Mouse (Mus musculus): Measurements from ENCODE around the gene 4930564D02Rik. TPM values are rescaled to one million over a fixed set of nuclear protein-coding genes. Genes with fewer than 3 reads are reported as not detected.

Gene 4930564D02Rik
- polyA plus RNA-seq, 1 experiment from 2014 or later, result not detected

GRCm38 (mm10) chr3:105105827-105106226, 39.2 kb downstream of the 4930564D02Rik start:
- Histone ChIP-seq H3K36me3 (replicated peaks; ENCODE audit: insufficient read depth, low read length) (no peaks in the 10 kb centered on the region), H3K9me3 (ENCODE audit: low read length) (no peaks in the 10 kb centered on the region), H3K4me3 (ENCODE audit: low read depth, low read length) (no peak overlapping the region), H3K27ac (ENCODE audit: low read depth) (no peak overlapping the region), H3K4me2 (ENCODE audit: low read depth, low read length) (no peak overlapping the region), H3K9ac (replicated peaks) (no peak overlapping the region), H3K27me3 (ENCODE audit: insufficient read depth, low read length) (no peaks in the 10 kb centered on the region), H3K4me1 (ENCODE audit: insufficient read depth) (no peaks in the 10 kb centered on the region)
- TF ChIP-seq EP300 (IDR thresholded peaks at IDR 0.05; ENCODE audit: low read depth), result no peak
- no peak for TF ChIP-seq CTCF (IDR thresholded peaks at IDR 0.05; ENCODE audit: low read depth)
- ATAC-seq, result no peak
- 80% methylated on average over 4 of the region's 4 CpGs for WGBS (ENCODE audit: insufficient replicate concordance)
- no peak for DNase-seq

DNA sequence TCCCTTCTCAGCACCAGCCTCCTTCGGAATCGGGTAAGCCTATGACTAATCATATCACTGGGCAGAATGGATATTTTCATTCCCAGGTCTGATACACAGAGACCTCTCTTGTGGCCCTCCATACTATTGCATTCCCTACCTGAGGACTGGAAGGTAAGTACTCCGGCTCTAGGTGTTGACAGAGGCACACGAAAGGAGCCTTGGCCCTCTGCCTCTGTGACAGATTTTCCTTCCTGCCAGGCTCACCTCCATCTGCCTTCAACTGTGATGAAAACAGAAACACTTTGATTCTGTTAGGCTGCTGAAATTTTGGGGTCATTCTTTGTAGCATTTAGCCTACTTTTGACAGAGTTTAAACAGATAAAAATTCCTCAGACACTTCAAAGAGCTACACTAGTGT, 47.2 kb downstream of the 4930564D02Rik start:
- Histone ChIP-seq H3K27ac (ENCODE audit: low read depth) (no peak overlapping the region), H3K9me3 (ENCODE audit: low read length) (no peaks in the 10 kb centered on the region), H3K4me3 (ENCODE audit: low read depth, low read length) (no peak overlapping the region), H3K27me3 (ENCODE audit: insufficient read depth, low read length) (no peaks in the 10 kb centered on the region), H3K4me1 (ENCODE audit: insufficient read depth) (no peaks in the 10 kb centered on the region), H3K4me2 (ENCODE audit: low read depth, low read length) (no peak overlapping the region), H3K36me3 (replicated peaks; ENCODE audit: insufficient read depth, low read length) (no peaks in the 10 kb centered on the region), H3K9ac (replicated peaks) (no peak overlapping the region)
- 88% methylated on average over 4 of the region's 4 CpGs for WGBS (ENCODE audit: insufficient replicate concordance)
- TF ChIP-seq CTCF (IDR thresholded peaks at IDR 0.05; ENCODE audit: low read depth) (no peak), EP300 (IDR thresholded peaks at IDR 0.05; ENCODE audit: low read depth) (no peak)
- ATAC-seq (no peak), DNase-seq (no peak)

GRCm38 (mm10) chr3:105114269-105114668, 47.6 kb downstream of the 4930564D02Rik start:
- WGBS (ENCODE audit: insufficient replicate concordance), result 17% methylated on average over 2 of the region's 2 CpGs
- DNase-seq (peak; percentile 64), ATAC-seq (0 out of 2 replicates have a peak, but pooled peaks have one; percentile 35)
- TF ChIP-seq EP300 (IDR thresholded peaks at IDR 0.05; ENCODE audit: low read depth), result no peak
- TF ChIP-seq CTCF (IDR thresholded peaks at IDR 0.05; ENCODE audit: low read depth), result peak; percentile 81
- Histone ChIP-seq H3K4me3 (ENCODE audit: low read depth, low read length) (no peak overlapping the region), H3K27me3 (ENCODE audit: insufficient read depth, low read length) (no peaks in the 10 kb centered on the region), H3K27ac (ENCODE audit: low read depth) (no peak overlapping the region), H3K9me3 (ENCODE audit: low read length) (no peaks in the 10 kb centered on the region), H3K4me1 (ENCODE audit: insufficient read depth) (no peaks in the 10 kb centered on the region), H3K9ac (replicated peaks) (no peak overlapping the region), H3K36me3 (replicated peaks; ENCODE audit: insufficient read depth, low read length) (no peaks in the 10 kb centered on the region), H3K4me2 (ENCODE audit: low read depth, low read length) (no peak overlapping the region)

DNA sequence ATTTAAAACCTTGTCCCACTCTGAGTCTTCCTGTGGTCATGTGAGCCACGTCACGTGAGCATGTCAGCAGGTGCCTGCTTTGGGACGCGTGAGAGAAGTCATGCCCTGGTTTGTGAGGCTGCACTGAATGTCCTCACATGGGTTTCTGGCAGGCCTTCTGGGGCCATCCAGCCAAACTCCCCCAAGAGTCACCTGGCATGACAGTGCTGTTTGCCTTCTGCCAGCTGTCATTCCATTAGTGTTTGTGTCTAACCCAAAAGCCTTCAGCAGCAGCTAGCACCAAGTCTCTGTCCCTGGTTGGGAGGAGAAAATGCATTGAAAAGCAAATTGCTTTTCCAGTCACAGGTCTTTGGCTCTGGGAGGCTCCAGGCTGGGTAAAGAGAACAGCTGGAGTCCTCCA, 50.0 kb downstream of the 4930564D02Rik start:
- WGBS (ENCODE audit: insufficient replicate concordance), result 82% methylated on average over 4 of the region's 4 CpGs

DNA sequence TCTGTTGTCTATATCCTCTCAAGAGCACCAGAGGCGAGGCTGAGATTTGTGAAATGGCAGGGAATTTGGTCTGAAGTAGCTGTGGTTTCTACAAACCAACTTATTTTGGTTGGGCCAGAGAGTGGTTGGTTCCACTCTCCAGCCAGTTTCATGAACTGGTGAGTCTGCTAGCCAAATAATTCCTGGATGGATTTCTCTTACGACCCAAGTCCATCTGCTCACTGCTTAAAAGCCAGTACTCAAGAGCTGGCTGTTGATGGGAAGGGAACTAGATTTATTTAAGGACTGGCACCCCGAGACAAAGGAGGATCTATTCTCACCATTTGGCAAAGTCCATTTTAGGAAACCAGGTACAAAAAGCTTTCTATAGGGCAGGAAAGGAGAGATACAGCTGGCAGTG, 57.1 kb downstream of the 4930564D02Rik start:
- Histone ChIP-seq H3K27ac (ENCODE audit: low read depth) (no peak overlapping the region), H3K4me1 (ENCODE audit: insufficient read depth) (no peaks in the 10 kb centered on the region), H3K36me3 (replicated peaks; ENCODE audit: insufficient read depth, low read length) (no peaks in the 10 kb centered on the region), H3K4me3 (ENCODE audit: low read depth, low read length) (no peak overlapping the region), H3K9me3 (ENCODE audit: low read length) (no peaks in the 10 kb centered on the region), H3K9ac (replicated peaks) (no peak overlapping the region), H3K4me2 (ENCODE audit: low read depth, low read length) (no peak overlapping the region), H3K27me3 (ENCODE audit: insufficient read depth, low read length) (no peaks in the 10 kb centered on the region)
- 74% methylated on average over 3 of the region's 3 CpGs for WGBS (ENCODE audit: insufficient replicate concordance)
- no peak for TF ChIP-seq CTCF (IDR thresholded peaks at IDR 0.05; ENCODE audit: low read depth)
- ATAC-seq (no peak), DNase-seq (no peak)

More for the DNA sequence above, 50.0 kb downstream of the 4930564D02Rik start:
- ATAC-seq (no peak), DNase-seq (no peak)
- Histone ChIP-seq H3K4me1 (ENCODE audit: insufficient read depth) (no peaks in the 10 kb centered on the region), H3K27me3 (ENCODE audit: insufficient read depth, low read length) (no peaks in the 10 kb centered on the region), H3K4me3 (ENCODE audit: low read depth, low read length) (no peak overlapping the region), H3K27ac (ENCODE audit: low read depth) (no peak overlapping the region), H3K36me3 (replicated peaks; ENCODE audit: insufficient read depth, low read length) (no peaks in the 10 kb centered on the region), H3K4me2 (ENCODE audit: low read depth, low read length) (no peak overlapping the region), H3K9me3 (ENCODE audit: low read length) (no peaks in the 10 kb centered on the region), H3K9ac (replicated peaks) (no peak overlapping the region)
- TF ChIP-seq CTCF (IDR thresholded peaks at IDR 0.05; ENCODE audit: low read depth) (no peak), EP300 (IDR thresholded peaks at IDR 0.05; ENCODE audit: low read depth) (no peak)

DNA sequence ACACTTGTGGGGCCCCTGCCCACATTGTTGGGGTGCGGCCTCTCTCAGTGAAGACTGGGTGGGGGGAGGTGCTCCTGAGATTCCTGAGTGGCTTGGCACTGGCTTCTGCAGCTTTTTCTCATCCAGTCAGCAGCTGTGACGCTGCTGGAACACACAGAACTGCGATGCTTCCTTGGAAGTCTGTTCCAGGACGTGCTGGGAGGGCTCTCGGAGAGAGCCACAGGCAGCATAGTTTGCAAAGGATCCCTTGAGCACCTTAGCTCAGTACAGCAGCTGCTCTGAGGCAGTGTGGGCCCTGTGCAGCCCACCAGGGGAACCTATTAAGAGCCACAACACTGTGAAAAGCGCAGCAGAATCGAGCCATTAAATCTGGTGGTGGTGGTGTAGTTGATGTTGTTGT, 61.2 kb downstream of the 4930564D02Rik start:
- ATAC-seq (no peak), DNase-seq (no peak)
- H3K27ac ChIP-seq (ENCODE audit: low read depth), result no peak overlapping the region
- no peaks in the 10 kb centered on the region for H3K4me1 ChIP-seq (ENCODE audit: insufficient read depth)
- no peak overlapping the region for H3K4me2 ChIP-seq (ENCODE audit: low read depth, low read length)
- no peaks in the 10 kb centered on the region for H3K27me3 ChIP-seq (ENCODE audit: insufficient read depth, low read length)
- 77% methylated on average over 7 of the region's 7 CpGs for WGBS (ENCODE audit: insufficient replicate concordance)
- H3K9me3 ChIP-seq (ENCODE audit: low read length), result no peaks in the 10 kb centered on the region
- H3K4me3 ChIP-seq (ENCODE audit: low read depth, low read length), result no peak overlapping the region
- H3K36me3 ChIP-seq (replicated peaks; ENCODE audit: insufficient read depth, low read length), result no peaks in the 10 kb centered on the region
- no peak for TF ChIP-seq EP300 (IDR thresholded peaks at IDR 0.05; ENCODE audit: low read depth)
- TF ChIP-seq CTCF (IDR thresholded peaks at IDR 0.05; ENCODE audit: low read depth), result no peak
- H3K9ac ChIP-seq (replicated peaks), result no peak overlapping the region

Other genes starting within 250 kb of the 4930564D02Rik start
- 36.1 and 37.3 TPM in 2 replicates for gene Mov10, start 248.3 kb upstream of the 4930564D02Rik start, polyA plus RNA-seq (2015; fragmentation: Nextera tagmentation; extraction: Ambion mirVana)
- gene St7l, start 202.8 kb upstream of the 4930564D02Rik start, polyA plus RNA-seq (2015; fragmentation: Nextera tagmentation; extraction: Ambion mirVana), result 15.8 and 16.4 TPM in 2 replicates
- 44.1 and 50.9 TPM in 2 replicates for gene Capza1, start 202.3 kb upstream of the 4930564D02Rik start, polyA plus RNA-seq (2015; fragmentation: Nextera tagmentation; extraction: Ambion mirVana)
- 0.07 and 0.09 TPM in 2 replicates for gene Wnt2b, start 104.9 kb upstream of the 4930564D02Rik start, polyA plus RNA-seq (2015; fragmentation: Nextera tagmentation; extraction: Ambion mirVana)
- gene Cttnbp2nl, start 13.7 kb upstream of the 4930564D02Rik start, polyA plus RNA-seq (2015; fragmentation: Nextera tagmentation; extraction: Ambion mirVana), result 2.2 and 4.2 TPM in 2 replicates